Mouse (Mus musculus): ENCODE measurements at regions not wholly inside any gene's neighbourhood (a gene's known extent, or its start where the extent isn't known, plus 50 kb on each side); places are given as distances from the start of the nearest gene placed in this dataset.

DNA sequence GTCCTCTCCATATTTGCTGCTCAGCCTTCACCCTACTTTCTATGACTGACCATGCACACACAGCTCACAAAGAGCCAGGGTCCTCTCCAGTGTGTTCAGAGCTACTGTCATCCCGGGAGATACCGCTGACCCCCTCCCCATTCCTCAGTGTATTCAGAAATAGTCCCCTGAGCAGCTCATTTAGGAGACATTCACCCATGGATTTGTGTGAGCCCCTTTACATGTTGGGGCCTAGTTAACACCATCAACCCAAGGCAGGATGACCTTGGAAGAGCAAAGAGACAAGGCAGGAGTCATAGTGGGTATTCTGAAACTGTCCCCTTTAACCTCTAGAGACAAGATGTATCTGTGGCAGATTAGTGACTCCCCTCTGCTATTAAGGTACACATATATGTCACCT is 139.1 kb downstream of the Tomm20 start:
- POLR2A ChIA-PET, result interaction anchor here in 2 of 4 experiments (0.8 to 0.9 kb wide), 2 partner anchors 17 to 50 kb away, joined by 3 read pairs; no protein-coding TSS in a partner anchor
- CTCF ChIA-PET, result no interaction called here

DNA sequence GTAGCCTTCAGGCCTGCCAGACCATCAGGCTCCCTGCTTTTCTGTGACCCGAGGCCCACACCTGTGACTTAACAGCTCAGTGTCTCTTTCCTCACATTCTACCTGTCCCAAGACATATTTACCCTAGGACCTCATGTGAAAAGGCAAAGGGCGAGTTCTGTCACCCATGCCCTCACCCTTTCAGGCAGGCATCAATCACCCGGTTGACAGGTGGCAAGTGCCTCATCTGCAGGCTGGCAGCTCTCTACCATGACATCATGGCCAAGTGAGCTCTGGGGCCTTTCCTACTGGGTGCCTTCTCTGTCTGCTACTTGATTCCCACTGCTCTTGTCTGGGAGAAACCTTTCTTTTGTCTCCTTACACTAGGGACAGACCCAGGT is 139.5 kb downstream of the Tomm20 start:
- CTCF ChIA-PET, result no interaction called here

DNA sequence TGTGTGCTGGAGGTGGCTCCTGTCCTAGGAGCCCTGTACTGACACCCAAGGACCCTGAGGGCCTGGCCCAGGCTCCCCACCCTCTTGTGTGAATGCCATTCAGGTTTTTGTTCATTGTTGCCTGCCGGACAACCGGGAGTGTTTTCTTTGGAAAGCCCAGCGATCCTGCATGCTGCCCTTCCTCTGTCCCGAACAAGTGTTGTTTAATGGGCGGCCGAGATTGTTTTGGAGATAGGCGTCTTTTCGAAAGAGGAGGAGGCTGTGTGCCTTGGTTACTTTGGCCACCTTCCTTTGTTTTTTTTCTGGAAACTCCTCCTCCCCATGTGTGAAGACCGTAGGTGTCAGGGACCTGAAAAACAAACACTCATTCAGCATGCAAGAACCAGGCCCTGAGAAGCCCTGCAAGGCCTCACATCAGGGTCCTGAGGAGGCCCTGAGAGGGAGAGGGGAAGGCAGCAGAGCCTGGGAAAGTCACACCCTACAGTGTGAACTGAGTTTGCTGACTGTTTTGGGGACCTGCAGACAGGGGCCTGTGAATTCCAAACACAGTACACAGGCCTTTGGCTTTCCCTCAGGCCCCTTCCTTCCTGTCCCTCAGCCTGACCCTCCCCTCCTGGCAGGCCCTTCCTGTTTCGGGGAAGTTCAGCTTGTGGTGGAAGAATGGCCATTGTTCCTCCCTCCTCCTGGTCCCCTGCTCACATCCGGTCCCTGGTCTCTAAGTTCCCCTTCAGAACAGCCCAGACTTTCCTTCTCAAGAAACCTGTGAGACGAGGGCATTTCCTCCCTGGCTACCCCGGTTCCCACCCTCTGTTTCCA is 140.1 kb downstream of the Tomm20 start:
- POLR2A ChIA-PET, result interaction anchor here in 3 of 4 experiments (0.6 to 0.9 kb wide), 4 partner anchors 16 to 222 kb away, joined by 3 to 5 read pairs (median 3); no protein-coding TSS in a partner anchor

More for the DNA sequence above, 139.5 kb downstream of the Tomm20 start:
- POLR2A ChIA-PET, result interaction anchor here in 2 of 4 experiments (0.8 to 0.9 kb wide), 2 partner anchors 16 to 49 kb away, joined by 3 read pairs; no protein-coding TSS in a partner anchor

DNA sequence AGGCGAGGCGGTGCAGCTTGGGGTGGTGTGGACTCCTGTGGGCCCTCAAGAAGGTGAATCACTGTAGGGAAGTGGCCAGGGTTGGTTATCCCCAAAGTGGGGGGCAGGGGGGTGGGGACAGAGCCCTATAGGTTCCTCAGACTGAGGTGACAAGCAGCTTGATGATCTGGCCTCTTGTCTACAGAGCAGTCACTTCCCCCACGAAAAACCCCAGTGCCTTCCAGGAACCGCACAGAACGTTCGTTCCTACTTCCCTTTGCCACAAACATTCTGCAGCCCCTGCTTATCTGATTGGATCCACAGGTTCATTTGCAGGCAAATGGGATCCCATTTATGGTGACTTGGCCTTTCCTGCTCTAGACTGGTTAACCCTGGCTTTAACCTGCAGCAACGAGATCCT is 141.5 kb downstream of the Tomm20 start:
- ChIA-PET CTCF (interaction anchor here in 1 of 4 experiments (1.1 kb wide), 1 partner anchor 10 kb away, joined by 5 read pairs; no protein-coding TSS in a partner anchor), POLR2A (interaction anchor here in 2 of 4 experiments (0.6 to 0.9 kb wide), 3 partner anchors 21 to 209 kb away, joined by 3 to 4 read pairs (median 3); no protein-coding TSS in a partner anchor)

More for the DNA sequence above, 140.1 kb downstream of the Tomm20 start:
- CTCF ChIA-PET, result interaction anchor here in 1 of 4 experiments (1.1 kb wide), 1 partner anchor 8 kb away, joined by 5 read pairs; no protein-coding TSS in a partner anchor

DNA sequence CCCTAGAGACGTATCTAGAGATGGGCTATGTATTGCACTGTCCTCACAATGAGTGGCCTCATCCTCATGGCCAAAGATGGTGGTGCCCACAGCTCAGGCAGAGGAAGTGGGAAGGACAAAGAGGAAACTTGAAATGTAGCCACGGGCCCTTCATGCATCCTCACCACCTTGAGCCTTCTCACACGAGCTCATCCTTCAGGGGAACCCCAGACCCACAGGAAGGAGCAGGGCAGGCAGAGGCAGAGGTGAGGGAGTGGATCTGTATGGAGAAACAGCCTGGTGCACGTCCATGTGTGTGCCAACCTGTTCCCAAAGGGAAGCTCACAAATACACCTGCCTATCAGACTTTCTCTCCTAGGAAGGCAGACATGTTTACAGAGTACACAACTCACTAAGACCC is 143.0 kb downstream of the Tomm20 start:
- CTCF ChIA-PET, result interaction anchor here in 3 of 4 experiments (0.6 to 1.5 kb wide), 4 partner anchors 10 to 223 kb away, joined by 3 to 5 read pairs (median 4); no protein-coding TSS in a partner anchor
- POLR2A ChIA-PET, result interaction anchor here (0.6 to 1.2 kb wide), 5 partner anchors 12 to 219 kb away, joined by 3 to 10 read pairs (median 3); no protein-coding TSS in a partner anchor

DNA sequence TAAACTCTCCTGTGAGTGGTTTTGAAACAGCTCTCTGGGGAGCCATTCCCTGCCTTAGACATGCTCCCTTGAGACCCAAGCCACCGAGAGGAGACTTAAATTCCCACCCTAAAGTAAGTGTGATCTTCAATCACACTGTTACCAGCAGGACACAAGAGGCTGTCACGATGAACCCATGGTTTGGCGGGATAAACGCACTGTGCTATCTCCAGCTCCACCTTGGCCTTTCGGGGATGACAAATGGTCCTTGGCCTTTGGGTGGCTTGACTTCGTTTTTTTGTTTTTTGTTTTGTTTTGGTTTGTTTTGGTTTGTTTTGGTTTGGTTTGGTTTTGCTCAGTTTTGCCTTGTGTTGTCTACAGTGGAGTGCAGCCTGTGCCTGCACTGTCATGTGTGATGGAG is 144.7 kb downstream of the Tomm20 start:
- CTCF ChIA-PET, result no interaction called here

DNA sequence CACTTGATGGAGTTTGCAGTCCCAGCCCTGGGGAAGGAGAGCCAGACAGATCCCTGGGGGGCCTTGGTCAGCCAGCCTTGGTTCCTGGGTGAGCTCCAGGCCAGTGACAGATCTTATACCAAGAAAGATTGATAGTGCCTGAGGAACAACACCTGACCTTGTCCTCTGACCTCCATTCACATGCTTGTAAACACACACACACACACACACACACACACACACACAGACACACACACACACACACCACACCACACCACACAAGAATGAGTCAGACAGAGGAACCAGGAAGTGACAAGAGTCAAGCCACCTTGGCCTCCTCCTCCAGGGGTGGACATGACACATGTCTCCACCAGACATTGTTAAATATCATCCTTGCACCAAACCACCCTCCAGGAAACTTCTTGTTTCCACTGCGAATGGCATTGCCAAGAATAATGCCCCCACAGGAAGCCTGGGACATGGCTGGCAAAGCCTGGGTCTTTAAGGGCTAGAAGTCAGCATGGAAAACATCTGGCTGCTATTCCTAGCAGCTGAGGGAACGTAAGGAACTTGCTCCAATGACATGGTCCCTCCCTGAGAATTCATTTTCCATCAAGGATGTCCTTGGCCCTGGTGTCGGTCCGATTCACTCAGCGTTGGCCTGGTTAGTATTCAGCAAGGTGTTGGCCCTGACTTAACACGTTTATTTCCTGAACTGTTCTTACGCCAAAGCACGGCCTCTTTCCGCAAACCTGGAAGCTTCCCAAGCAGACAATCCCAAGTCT is 147.9 kb downstream of the Tomm20 start:
- CTCF ChIA-PET, result interaction anchor here in 2 of 4 experiments (0.6 to 0.7 kb wide), 3 partner anchors 10 to 120 kb away, joined by 3 to 4 read pairs (median 3); no protein-coding TSS in a partner anchor
- POLR2A ChIA-PET, result interaction anchor here in 1 of 4 experiments (1.5 kb wide), 1 partner anchor 206 kb away, joined by 3 read pairs; no protein-coding TSS in a partner anchor

More for the DNA sequence above, 144.7 kb downstream of the Tomm20 start:
- POLR2A ChIA-PET, result no interaction called here

DNA sequence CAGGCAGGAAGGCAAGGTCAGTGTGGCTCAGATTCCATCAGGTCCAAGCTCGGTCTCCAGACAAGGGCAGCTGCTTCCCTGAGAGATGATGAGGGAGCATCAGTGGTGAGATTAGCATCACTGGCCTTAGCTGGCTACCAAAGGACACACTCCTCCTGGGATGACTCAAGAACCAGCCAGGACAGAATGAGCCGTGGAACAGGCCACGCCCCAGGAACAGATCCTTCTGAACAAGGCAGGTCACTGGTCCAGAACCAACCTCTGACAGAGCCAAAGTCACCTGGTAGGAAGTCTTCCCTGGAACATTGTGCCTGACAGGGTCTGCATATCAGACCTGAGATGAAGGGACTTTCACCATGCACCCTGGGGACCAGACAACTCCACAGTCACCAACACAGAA is 152.0 kb downstream of the Tomm20 start:
- POLR2A ChIA-PET, result no interaction called here
- CTCF ChIA-PET, result interaction anchor here in 1 of 4 experiments (0.6 kb wide), 1 partner anchor 217 kb away, joined by 3 read pairs; no protein-coding TSS in a partner anchor

DNA sequence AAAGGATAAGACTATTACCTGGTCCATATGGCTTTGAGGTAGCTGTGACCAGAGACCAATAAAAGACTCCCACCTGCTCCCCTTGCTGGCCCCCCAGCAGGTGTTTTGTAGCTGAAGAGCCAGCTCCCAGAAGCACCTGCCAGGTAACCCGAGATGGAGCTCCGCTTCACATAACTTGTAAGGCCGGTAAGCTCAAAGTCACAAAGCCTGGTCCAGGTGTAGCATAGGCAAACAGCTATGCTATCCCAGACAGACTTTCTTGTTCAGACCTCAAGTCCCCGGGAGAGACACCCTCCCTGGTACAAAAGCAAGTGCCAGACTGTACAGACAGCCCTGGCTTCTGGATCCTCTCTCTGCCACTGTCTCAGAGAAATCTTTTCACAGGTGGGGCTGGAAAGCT is 154.6 kb downstream of the Tomm20 start:
- CTCF ChIA-PET, result interaction anchor here in 1 of 4 experiments (2.5 kb wide), 1 partner anchor 95 kb away, joined by 7 read pairs; no protein-coding TSS in a partner anchor
- POLR2A ChIA-PET, result interaction anchor here in 1 of 4 experiments (0.5 to 1.2 kb wide), 3 partner anchors 31 to 274 kb away, joined by 3 to 5 read pairs (median 4); no protein-coding TSS in a partner anchor

DNA sequence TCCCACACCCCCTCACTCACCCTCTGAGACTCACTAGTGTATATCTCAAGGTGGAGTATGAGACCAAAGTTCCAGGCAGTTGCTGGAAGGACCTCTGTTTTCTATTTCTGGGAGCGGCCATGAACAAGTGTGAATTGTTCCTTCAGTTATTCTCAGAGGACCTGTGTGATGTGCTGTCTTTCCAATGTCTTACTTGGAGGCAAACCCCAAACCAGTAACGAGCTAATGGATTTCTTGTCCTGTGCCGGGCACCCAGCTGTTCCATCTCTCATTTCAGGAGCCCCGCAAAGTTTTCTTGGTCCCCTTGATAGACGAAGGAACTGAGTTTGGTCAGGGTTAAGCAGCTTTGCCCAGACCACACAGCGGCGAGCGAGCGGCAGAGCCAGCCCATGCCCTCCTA is 155.4 kb downstream of the Tomm20 start:
- ChIA-PET CTCF (interaction anchor here in 3 of 4 experiments (0.8 to 2.5 kb wide), 3 partner anchors 23 to 95 kb away, joined by 3 to 7 read pairs (median 3); no protein-coding TSS in a partner anchor), POLR2A (interaction anchor here in 2 of 4 experiments (0.6 to 1.5 kb wide), 5 partner anchors 13 to 273 kb away, joined by 3 to 4 read pairs (median 3); no protein-coding TSS in a partner anchor)

DNA sequence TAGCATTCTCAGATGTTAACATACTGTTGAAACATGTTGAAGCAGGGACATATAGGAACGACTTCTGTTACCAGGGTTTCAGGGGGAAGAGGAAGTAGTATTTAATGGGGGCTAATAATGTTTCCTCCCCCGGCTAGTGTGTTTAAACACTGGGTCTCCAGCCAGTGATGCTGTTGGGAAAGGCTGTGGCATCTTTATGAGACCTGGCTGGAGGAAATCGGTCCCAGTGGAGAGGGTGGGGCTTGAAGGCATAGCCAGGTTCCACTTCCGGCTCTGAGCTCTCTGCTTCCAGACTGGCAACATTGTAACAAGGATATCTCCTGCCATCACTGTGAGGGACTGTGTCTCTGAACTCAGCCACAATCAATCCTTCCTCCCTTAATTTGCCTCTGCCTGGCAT is 156.6 kb downstream of the Tomm20 start:
- CTCF ChIA-PET, result interaction anchor here in 1 of 4 experiments (2.5 kb wide), 1 partner anchor 97 kb away, joined by 7 read pairs; no protein-coding TSS in a partner anchor
- POLR2A ChIA-PET, result interaction anchor here in 1 of 4 experiments (0.7 kb wide), 1 partner anchor 16 kb away, joined by 5 read pairs; no protein-coding TSS in a partner anchor

DNA sequence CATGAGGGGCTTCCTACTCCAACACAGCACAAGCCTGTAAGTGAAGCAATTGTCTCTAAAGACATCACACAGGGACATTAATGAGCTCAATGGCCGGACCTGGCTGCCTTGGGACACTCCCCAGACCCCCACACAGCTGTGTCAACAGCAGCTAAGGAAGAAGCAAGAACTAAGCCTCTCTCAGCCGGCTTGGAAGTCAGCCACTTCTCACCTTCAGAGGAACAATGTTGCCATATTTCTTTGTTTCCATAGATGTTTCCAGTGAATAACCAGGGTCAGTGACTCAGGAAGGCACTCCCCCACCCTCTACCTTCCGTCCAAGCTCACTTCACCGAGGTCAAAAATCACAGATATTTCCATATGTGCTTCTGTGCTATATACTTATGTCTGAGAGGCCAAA is 157.0 kb downstream of the Tomm20 start:
- POLR2A ChIA-PET, result interaction anchor here in 1 of 4 experiments (0.7 kb wide), 1 partner anchor 17 kb away, joined by 5 read pairs; no protein-coding TSS in a partner anchor
- CTCF ChIA-PET, result interaction anchor here in 1 of 4 experiments (2.5 kb wide), 1 partner anchor 97 kb away, joined by 7 read pairs; no protein-coding TSS in a partner anchor

DNA sequence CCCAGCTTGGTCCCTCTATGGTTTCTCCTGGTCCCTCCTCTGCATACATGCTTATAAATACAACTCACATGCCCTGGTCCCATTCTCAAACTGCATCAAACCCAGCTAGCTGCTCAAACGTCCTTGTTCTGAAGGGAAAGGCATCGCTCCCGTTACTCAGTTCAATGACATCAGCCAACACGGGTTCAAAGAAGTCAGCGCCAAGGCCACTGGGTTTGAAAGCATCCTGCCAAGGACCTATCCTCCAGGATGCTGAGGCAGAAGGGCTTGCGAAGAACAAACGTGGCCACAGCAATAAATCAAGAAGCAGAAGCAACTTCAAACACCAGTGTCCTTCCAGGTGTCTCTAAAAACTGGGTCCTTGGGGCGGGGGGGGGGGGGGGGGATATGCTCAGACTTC is 158.2 kb downstream of the Tomm20 start:
- POLR2A ChIA-PET, result interaction anchor here in 2 of 4 experiments (0.6 to 0.7 kb wide), 2 partner anchors 61 to 823 kb away, joined by 3 to 5 read pairs; no protein-coding TSS in a partner anchor
- CTCF ChIA-PET, result interaction anchor here in 1 of 4 experiments (1.1 to 1.4 kb wide), 2 partner anchors 133 to 226 kb away, joined by 3 read pairs; no protein-coding TSS in a partner anchor

DNA sequence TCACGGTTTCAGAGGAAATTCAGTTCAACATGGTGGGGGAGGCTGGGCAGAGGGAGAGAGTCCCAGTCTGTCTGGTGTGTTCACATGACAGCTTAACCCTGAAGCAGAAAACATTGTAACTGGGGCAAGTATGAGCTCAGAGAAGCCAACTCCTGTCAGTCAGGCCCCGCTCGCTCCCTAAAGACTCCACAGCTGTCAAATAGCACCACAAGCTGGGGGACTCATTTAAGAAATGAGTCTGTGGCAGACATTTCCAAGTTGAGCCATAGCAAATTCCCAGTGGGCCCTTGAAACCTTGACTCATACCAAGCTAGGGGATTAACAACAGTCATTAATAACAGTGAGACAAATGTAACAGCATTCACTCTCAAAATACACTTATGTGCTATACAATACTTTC is 160.4 kb downstream of the Tomm20 start:
- ChIA-PET POLR2A (interaction anchor here in 1 of 4 experiments (0.5 to 0.6 kb wide), 2 partner anchors 119 to 154 kb away, joined by 3 to 8 read pairs; no protein-coding TSS in a partner anchor), CTCF (interaction anchor here in 2 of 4 experiments (0.6 to 1.1 kb wide), 2 partner anchors 89 to 304 kb away, joined by 3 read pairs; no protein-coding TSS in a partner anchor)

DNA sequence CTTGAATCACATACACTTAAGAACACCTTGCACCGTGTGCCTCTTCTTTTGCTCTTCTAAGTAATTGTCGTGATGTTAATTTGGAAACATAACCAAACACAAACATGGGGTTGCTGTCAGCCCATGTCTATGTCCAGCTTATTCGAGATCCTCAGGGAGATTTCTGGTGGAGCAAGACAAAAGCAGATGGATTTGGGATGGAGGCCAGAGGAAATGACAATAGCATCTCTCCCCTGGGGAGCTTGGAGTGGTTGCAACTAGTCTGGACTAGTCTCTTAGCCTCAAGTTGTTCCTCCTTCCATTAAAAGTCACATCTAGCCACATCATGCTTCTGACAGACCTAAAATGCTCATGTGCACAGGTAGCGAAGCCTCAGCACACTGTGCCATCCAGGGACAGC is 161.0 kb downstream of the Tomm20 start:
- ChIA-PET CTCF (interaction anchor here in 2 of 4 experiments (0.6 kb wide), 2 partner anchors 25 to 88 kb away, joined by 3 read pairs; no protein-coding TSS in a partner anchor), POLR2A (interaction anchor here in 2 of 4 experiments (0.6 to 0.7 kb wide), 2 partner anchors 86 to 183 kb away, joined by 3 read pairs; no protein-coding TSS in a partner anchor)

DNA sequence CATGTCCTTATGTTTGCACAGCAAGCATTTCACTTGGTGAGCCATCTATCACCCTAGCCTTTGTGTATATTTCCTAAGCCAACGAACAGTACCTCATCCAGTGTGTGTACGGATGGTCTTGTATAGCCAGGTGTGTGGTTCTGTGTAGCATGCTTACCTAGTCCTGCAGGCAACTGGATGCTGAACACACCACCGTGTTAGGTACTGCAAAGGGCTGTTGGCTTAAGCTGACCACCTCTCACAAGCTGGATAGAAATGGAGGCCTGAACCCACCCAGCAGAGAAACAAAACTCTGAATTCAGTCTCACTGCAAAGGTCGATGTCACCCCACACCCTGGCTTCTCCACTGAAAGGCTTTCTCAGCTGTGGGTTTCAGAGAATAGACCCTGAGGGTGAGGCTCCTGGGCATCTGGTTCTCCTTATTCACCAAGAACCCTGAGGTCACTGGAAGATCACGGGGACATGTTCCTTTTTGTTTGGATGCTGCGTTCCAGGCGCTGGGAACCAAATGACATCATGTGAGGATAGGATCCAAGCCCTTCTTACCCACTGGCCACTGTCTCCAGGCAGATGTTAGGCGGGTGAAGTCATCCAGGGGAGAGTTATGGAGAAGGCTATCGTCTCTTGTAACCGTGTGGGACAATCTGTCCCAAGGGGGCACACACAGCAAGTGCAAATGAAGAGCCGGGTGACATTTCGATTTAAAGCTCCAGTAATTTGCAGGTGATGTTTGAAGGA is 161.8 kb downstream of the Tomm20 start:
- CTCF ChIA-PET, result interaction anchor here in 1 of 4 experiments (0.6 kb wide), 1 partner anchor 24 kb away, joined by 3 read pairs; no protein-coding TSS in a partner anchor
- POLR2A ChIA-PET, result interaction anchor here in 3 of 4 experiments (0.5 to 0.7 kb wide), 3 partner anchors 28 to 182 kb away, joined by 3 read pairs; no protein-coding TSS in a partner anchor

DNA sequence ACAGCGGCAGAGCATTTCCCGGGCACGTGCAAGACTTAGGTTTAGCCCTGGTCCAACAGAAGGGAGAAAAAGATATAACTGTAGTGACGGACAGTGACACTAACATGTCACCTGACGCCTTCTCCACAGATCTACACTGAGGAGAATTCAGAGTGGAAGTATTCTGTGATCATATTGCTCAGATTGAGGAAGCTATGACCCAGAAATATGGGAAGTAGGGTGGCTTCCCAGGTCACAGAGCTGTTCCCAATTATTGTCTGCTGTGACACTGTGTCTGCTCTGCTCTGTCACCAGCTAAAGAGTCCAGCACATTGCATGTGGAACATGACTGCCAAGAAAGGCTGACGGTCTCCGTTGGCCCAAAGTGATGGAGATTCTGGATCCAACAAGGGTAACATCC is 167.0 kb downstream of the Tomm20 start:
- ChIA-PET CTCF (interaction anchor here in 1 of 4 experiments (1.2 kb wide), 1 partner anchor 240 kb away, joined by 3 read pairs; no protein-coding TSS in a partner anchor), POLR2A (no interaction called here)
